Mouse (Mus musculus) cortical plate, adult 2 months (tissue): ENCODE data around the gene Caln1.

Source experiments
- CTCF ChIP-seq: fragments of 200-500 bp; IDR thresholded peaks from 2 replicates; pipeline ENCODE4 v1.5.1; 2011; ENCODE audit warnings: mild to moderate bottlenecking, control low read depth, low read length; ENCODE audit not compliant: insufficient read depth; ENCODE audit errors: extremely low read depth
- POLR2A ChIP-seq: fragments of 200-500 bp; IDR thresholded peaks from 2 replicates; pipeline ENCODE4 v1.6.1; 2011; ENCODE audit warnings: mild to moderate bottlenecking, low read length, control low read depth; ENCODE audit not compliant: insufficient read depth; ENCODE audit errors: extremely low read depth

- TF ChIP-seq CTCF (peak; percentile 66), POLR2A (no peak)
These were observed 493.0 kb downstream of the Caln1 start for GRCm38 (mm10) chr5:130862302-130862701.
